Mouse (Mus musculus): ENCODE results near the gene Cdk14. TPM values are rescaled to one million over a fixed set of nuclear protein-coding genes. Genes with fewer than 3 reads are reported as not detected.
"Not testable (repeated sequence)": the region's sequence is repeated elsewhere in the genome, so short reads cannot be mapped to it uniquely, and the experiment has no call there.

The Cdk14 gene
- polyA plus RNA-seq, 1 experiment = 83.4 TPM

DNA sequence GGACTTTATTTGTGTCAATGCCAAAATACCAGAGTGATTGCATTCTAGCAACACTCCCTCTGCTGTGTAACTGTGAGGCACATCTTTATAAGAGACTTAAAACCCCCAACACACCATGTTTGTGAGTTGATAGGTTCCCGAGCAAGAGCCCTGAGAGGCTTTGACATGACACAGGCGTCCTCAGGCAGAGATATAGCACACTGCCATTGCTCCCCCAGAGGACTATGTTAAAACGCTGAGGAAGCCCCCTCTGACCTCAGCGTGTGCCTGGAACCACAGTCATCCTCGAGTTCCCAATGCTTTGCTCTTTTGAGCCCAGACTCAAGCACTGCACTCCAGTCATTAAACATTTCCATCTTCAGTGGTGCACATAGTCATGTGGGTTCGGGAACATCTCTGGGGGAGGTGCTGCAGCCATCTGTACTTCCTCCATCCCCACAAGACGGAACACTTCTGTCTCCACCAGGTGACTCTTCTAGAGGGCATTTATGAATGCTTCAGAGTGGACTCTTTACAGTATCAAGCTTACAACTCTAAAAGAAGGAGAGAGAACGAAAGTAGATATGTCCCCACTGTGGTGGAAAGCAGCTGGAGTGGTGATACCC lies 488.5 kb downstream of the Cdk14 start:
- no peak overlapping the region for H3K4me3 ChIP-seq (ENCODE audit: insufficient read depth, low read depth, low read length)
- H3K27ac ChIP-seq (ENCODE audit: insufficient read depth, low read depth, low read length) = no peak overlapping the region
- H3K4me1 ChIP-seq (ENCODE audit: control insufficient read depth, insufficient read depth, low read length) = peaks cover 11% of the 10 kb centered on the region
- TF ChIP-seq POLR2A (IDR thresholded peaks at IDR 0.05; ENCODE audit: insufficient read depth, low read depth, low read length) (no peak), CTCF (IDR thresholded peaks at IDR 0.05; ENCODE audit: insufficient read depth, low read depth, low read length) (no peak)
- WGBS = 77% methylated on average over 8 of the region's 8 CpGs

GRCm38 (mm10) chr5:4929628-4930027 lies 490.5 kb downstream of the Cdk14 start:
- TF ChIP-seq POLR2A (IDR thresholded peaks at IDR 0.05; ENCODE audit: insufficient read depth, low read depth, low read length) (no peak), CTCF (IDR thresholded peaks at IDR 0.05; ENCODE audit: insufficient read depth, low read depth, low read length) (no peak)
- Histone ChIP-seq H3K4me3 (ENCODE audit: insufficient read depth, low read depth, low read length) (no peak overlapping the region), H3K4me1 (ENCODE audit: control insufficient read depth, insufficient read depth, low read length) (peaks cover 11% of the 10 kb centered on the region), H3K27ac (ENCODE audit: insufficient read depth, low read depth, low read length) (no peak overlapping the region)
- WGBS = 61% methylated on average over 3 of the region's 3 CpGs

GRCm38 (mm10) chr5:4924866-4925265 lies 495.2 kb downstream of the Cdk14 start:
- 86% methylated on average over 6 of the region's 6 CpGs for WGBS
- TF ChIP-seq POLR2A (IDR thresholded peaks at IDR 0.05; ENCODE audit: insufficient read depth, low read depth, low read length) (no peak), CTCF (IDR thresholded peaks at IDR 0.05; ENCODE audit: insufficient read depth, low read depth, low read length) (no peak)
- H3K27ac ChIP-seq (ENCODE audit: insufficient read depth, low read depth, low read length) = no peak overlapping the region
- H3K4me1 ChIP-seq (ENCODE audit: control insufficient read depth, insufficient read depth, low read length) = peaks cover 2% of the 10 kb centered on the region
- no peak overlapping the region for H3K4me3 ChIP-seq (ENCODE audit: insufficient read depth, low read depth, low read length)

DNA sequence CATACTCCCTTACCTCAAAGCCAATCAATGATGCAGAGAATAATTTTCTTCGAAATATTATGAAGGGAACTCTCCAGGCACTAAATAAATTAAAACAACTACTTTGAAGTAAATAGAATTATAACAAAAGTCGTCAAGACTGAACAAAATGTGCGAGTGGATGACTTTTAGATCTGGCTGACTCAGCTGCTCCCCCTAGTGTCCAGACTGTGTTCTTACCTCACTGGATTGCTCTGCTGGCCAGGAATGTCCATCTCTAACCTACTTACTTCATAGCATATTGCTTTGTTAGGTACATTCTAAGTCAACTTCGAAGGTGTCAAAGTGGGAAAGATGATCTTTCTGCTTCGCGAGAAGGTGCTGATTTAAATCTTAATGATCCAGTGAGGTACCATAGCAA lies 501.7 kb downstream of the Cdk14 start:
- 13% methylated on average over 6 of the region's 6 CpGs for WGBS
- no peak for TF ChIP-seq POLR2A (IDR thresholded peaks at IDR 0.05; ENCODE audit: insufficient read depth, low read depth, low read length)
- no peak for TF ChIP-seq CTCF (IDR thresholded peaks at IDR 0.05; ENCODE audit: insufficient read depth, low read depth, low read length)
- no peak overlapping the region for H3K4me3 ChIP-seq (ENCODE audit: insufficient read depth, low read depth, low read length)

GRCm38 (mm10) chr5:4917743-4918142 lies 502.4 kb downstream of the Cdk14 start:
- WGBS = 85% methylated on average over 7 of the region's 7 CpGs
- no peak for TF ChIP-seq POLR2A (IDR thresholded peaks at IDR 0.05; ENCODE audit: insufficient read depth, low read depth, low read length)
- H3K27ac ChIP-seq (ENCODE audit: insufficient read depth, low read depth, low read length) = no peak overlapping the region
- peaks cover 6% of the 10 kb centered on the region for H3K4me1 ChIP-seq (ENCODE audit: control insufficient read depth, insufficient read depth, low read length)
- H3K4me3 ChIP-seq (ENCODE audit: insufficient read depth, low read depth, low read length) = no peak overlapping the region

More for the DNA sequence above, 501.7 kb downstream of the Cdk14 start:
- no peak overlapping the region for H3K27ac ChIP-seq (ENCODE audit: insufficient read depth, low read depth, low read length)
- peaks cover 6% of the 10 kb centered on the region for H3K4me1 ChIP-seq (ENCODE audit: control insufficient read depth, insufficient read depth, low read length)

DNA sequence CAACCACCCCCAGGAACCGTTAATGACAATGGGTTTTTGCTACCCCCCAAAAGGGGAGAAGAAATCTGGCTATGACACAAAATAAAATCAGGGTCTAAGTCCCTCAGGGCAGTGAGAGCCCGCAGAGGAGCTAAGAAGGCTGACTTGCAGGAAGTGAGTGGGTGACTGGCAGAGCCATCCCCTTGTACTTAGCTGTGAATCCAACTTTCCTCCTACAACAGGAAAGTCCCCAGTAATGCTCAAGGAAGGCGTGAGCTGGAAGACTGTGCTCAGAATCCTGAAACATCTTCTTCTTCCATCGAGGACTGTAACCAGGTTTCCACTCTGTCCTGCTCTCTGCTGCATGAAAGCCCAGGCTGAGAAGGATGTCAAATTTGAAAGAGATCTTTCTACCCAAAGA lies 502.8 kb downstream of the Cdk14 start:
- Histone ChIP-seq H3K4me3 (ENCODE audit: insufficient read depth, low read depth, low read length) (no peak overlapping the region), H3K27ac (ENCODE audit: insufficient read depth, low read depth, low read length) (no peak overlapping the region), H3K4me1 (ENCODE audit: control insufficient read depth, insufficient read depth, low read length) (peaks cover 6% of the 10 kb centered on the region)
- 44% methylated on average over 4 of the region's 4 CpGs for WGBS
- TF ChIP-seq POLR2A (IDR thresholded peaks at IDR 0.05; ENCODE audit: insufficient read depth, low read depth, low read length) = no peak
- no peak for TF ChIP-seq CTCF (IDR thresholded peaks at IDR 0.05; ENCODE audit: insufficient read depth, low read depth, low read length)

GRCm38 (mm10) chr5:4916390-4917273 lies 503.5 kb downstream of the Cdk14 start:
- 71% methylated on average over 10 of the region's 10 CpGs for WGBS
- H3K27ac ChIP-seq (ENCODE audit: insufficient read depth, low read depth, low read length) = no peak overlapping the region
- no peak for TF ChIP-seq CTCF (IDR thresholded peaks at IDR 0.05; ENCODE audit: insufficient read depth, low read depth, low read length)
- no peak for TF ChIP-seq POLR2A (IDR thresholded peaks at IDR 0.05; ENCODE audit: insufficient read depth, low read depth, low read length)
- no peak overlapping the region for H3K4me3 ChIP-seq (ENCODE audit: insufficient read depth, low read depth, low read length)
- H3K4me1 ChIP-seq (ENCODE audit: control insufficient read depth, insufficient read depth, low read length) = peaks cover 6% of the 10 kb centered on the region

DNA sequence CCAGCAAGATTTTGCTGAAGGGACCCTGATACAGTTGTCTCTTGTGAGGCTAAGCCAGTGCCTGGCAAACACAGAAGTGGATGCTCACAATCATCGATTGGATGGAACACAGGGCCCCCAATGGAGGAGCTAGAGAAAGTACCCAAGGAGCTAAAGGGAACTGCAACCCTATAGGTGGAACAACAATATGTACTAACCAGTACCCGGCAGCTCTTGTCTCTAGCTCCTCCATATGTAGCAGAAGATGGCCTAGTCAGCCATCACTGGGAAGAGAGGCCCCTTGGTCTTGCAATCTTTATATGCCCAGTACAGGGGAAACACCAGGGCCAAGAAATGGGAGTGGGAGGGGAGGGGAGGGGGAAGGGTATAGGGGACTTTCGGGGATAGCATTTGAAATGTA lies 515.2 kb downstream of the Cdk14 start:
- 92% methylated on average over 3 of the region's 3 CpGs for WGBS
- not testable (repeated sequence) for H3K4me1 ChIP-seq (ENCODE audit: control insufficient read depth, insufficient read depth, low read length); H3K27ac ChIP-seq (ENCODE audit: insufficient read depth, low read depth, low read length); H3K4me3 ChIP-seq (ENCODE audit: insufficient read depth, low read depth, low read length)

DNA sequence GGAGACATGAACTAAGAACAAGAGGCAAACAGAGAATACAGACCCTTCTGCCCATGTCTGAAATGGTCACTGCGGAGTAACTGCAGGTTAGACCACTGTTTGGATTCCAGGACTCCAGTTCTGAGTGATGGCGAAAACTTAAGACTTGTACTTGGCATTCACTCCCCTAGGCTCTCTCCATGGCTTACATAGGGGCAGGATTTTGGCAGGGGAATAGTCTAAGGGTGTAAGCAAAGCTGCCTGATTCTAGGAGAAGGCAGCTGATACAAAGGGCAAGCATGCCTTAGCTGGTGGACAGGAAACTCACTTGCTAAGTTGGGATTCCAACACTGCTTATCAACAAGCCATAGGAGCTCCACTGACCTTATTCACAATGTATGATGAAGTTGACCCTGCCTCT lies 521.9 kb downstream of the Cdk14 start:
- H3K4me1 ChIP-seq (ENCODE audit: control insufficient read depth, insufficient read depth, low read length) = no peaks in the 10 kb centered on the region
- 96% methylated on average over 2 of the region's 2 CpGs for WGBS
- H3K27ac ChIP-seq (ENCODE audit: insufficient read depth, low read depth, low read length) = no peak overlapping the region
- H3K4me3 ChIP-seq (ENCODE audit: insufficient read depth, low read depth, low read length) = no peak overlapping the region
- TF ChIP-seq POLR2A (IDR thresholded peaks at IDR 0.05; ENCODE audit: insufficient read depth, low read depth, low read length) (no peak), CTCF (IDR thresholded peaks at IDR 0.05; ENCODE audit: insufficient read depth, low read depth, low read length) (no peak)

All from olfactory bulb, adult 2 months (tissue).